ENCODE assay signal across 10 mouse cellular contexts in genomic region chr11:114786326-114786725, GRCm38 (mm10). TPM values are rescaled to one million over a fixed set of nuclear protein-coding genes. Genes with fewer than 3 reads are reported as not detected.
DNase-seq lines count a peak whose midpoint lies in the region; ATAC-seq and TF ChIP-seq lines count a peak whose summit lies in the region.
"Had no signal": no experiment of that assay in that cellular context is flagged by ENCODE, and none has a peak within 500 bp of the region (broad histone marks: within the 10 kb centered on the region; RNA-seq: fewer than 3 reads in every experiment).

No protein-coding gene starts in this region.

- H3K27ac ChIP-seq in heart, postnatal 0 days (ENCODE audit: low read depth) = no peak overlapping the region
- H3K27ac ChIP-seq in forebrain, embryonic 13.5 days = no peak overlapping the region
- no peak overlapping the region for H3K27ac ChIP-seq in limb, embryonic 14.5 days (replicated peaks; ENCODE audit: low read depth, low read length)

- H3K9ac ChIP-seq in heart, postnatal 0 days (replicated peaks; ENCODE audit: low read depth, low read length) = no peak overlapping the region
- H3K9ac ChIP-seq in forebrain, embryonic 13.5 days = peak overlapping the region; percentile 59
- peak overlapping the region; percentile 32; the same call in 1 of the 2 replicates for H3K9ac ChIP-seq in limb, embryonic 14.5 days (ENCODE audit: low read depth, low read length, severe bottlenecking)

- no peak for ATAC-seq in heart, postnatal 0 days (ENCODE audit: insufficient read depth, low read depth)
- peak; percentile 70 for ATAC-seq in forebrain, embryonic 13.5 days
- peak; percentile 20; the same call in 1 of the 2 replicates for ATAC-seq in limb, embryonic 14.5 days (ENCODE audit: low FRiP score, low read depth)
- ATAC-seq in inflammation-experienced regulatory T-cells, adult 6 months = no peak

- no peak for TF ChIP-seq POLR2A in limb, embryonic 14.5 days (IDR thresholded peaks at IDR 0.05; ENCODE audit: borderline replicate concordance, extremely low read depth, insufficient read depth, insufficient read length)

- no peak for TF ChIP-seq CTCF in heart, postnatal 0 days (IDR thresholded peaks at IDR 0.05; ENCODE audit: low read depth)

- no peak for DNase-seq in heart, postnatal 0 days (ENCODE audit: low spot score)
- DNase-seq in heart, adult 18-20 months = no peak
- peak; percentile 73 for DNase-seq in ZHBTc4 (ENCODE audit: low read depth, low spot score)
- DNase-seq in limb, embryonic 14.5 days (ENCODE audit: low spot score) = no peak
- DNase-seq in right cerebral cortex, postnatal 4 days = peak; percentile 49
- no peak for DNase-seq in ovary, adult 18-20 months (ENCODE audit: low spot score)

- no peak for TF ChIP-seq EP300 in heart, postnatal 0 days (IDR thresholded peaks at IDR 0.05; ENCODE audit: low read depth)

- H3K9me3 ChIP-seq in heart, postnatal 0 days (replicated peaks; ENCODE audit: control insufficient read depth, low read length) = no peaks in the 10 kb centered on the region
- H3K9me3 ChIP-seq in forebrain, embryonic 13.5 days (replicated peaks) = no peaks in the 10 kb centered on the region
- H3K9me3 ChIP-seq in limb, embryonic 14.5 days (ENCODE audit: control insufficient read depth, low read length) = no peaks in the 10 kb centered on the region

- peaks cover 88% of the 10 kb centered on the region for H3K27me3 ChIP-seq in heart, postnatal 0 days (ENCODE audit: control insufficient read depth, insufficient read depth, low read length)
- H3K27me3 ChIP-seq in forebrain, embryonic 13.5 days = peaks cover 58% of the 10 kb centered on the region
- peaks cover 66% of the 10 kb centered on the region for H3K27me3 ChIP-seq in limb, embryonic 14.5 days (ENCODE audit: control insufficient read depth, insufficient read depth, low read length)

- H3K4me3 ChIP-seq in heart, postnatal 0 days (ENCODE audit: low read depth, low read length) = peak overlapping the region; percentile 12
- H3K4me3 ChIP-seq in forebrain, embryonic 13.5 days = peak overlapping the region; percentile 33
- H3K4me3 ChIP-seq in limb, embryonic 14.5 days (replicated peaks; ENCODE audit: low read length) = peak overlapping the region; percentile 25

- WGBS in heart, postnatal 0 days = 2% methylated on average over 43 of the region's 43 CpGs
- WGBS in forebrain, embryonic 13.5 days = under 1% methylated on average over 43 of the region's 43 CpGs
- WGBS in limb, embryonic 14.5 days = 3% methylated on average over 31 of the region's 43 CpGs

- 0 out of 2 replicates have a peak, but pooled peaks cover 3% of the 10 kb centered on the region for H3K4me1 ChIP-seq in heart, postnatal 0 days (ENCODE audit: control insufficient read depth, insufficient read depth)
- peaks cover 22% of the 10 kb centered on the region for H3K4me1 ChIP-seq in forebrain, embryonic 13.5 days
- peaks cover 1% of the 10 kb centered on the region; the same call in 1 of the 2 replicates for H3K4me1 ChIP-seq in limb, embryonic 14.5 days (ENCODE audit: control insufficient read depth, insufficient read depth, low read length)

- H3K4me2 ChIP-seq in heart, postnatal 0 days (ENCODE audit: low read depth, low read length) = peak overlapping the region; percentile 48
- peak overlapping the region; percentile 66 for H3K4me2 ChIP-seq in forebrain, embryonic 13.5 days
- H3K4me2 ChIP-seq in limb, embryonic 14.5 days (replicated peaks; ENCODE audit: low read depth, low read length, severe bottlenecking) = peak overlapping the region; percentile 46

- H3K36me3 ChIP-seq in heart, postnatal 0 days (replicated peaks; ENCODE audit: control insufficient read depth, insufficient read depth, low read length) = no peaks in the 10 kb centered on the region
- no peaks in the 10 kb centered on the region for H3K36me3 ChIP-seq in forebrain, embryonic 13.5 days (ENCODE audit: poor library complexity, severe bottlenecking)
- H3K36me3 ChIP-seq in limb, embryonic 14.5 days (ENCODE audit: control insufficient read depth, insufficient read depth, low read length) = no peaks in the 10 kb centered on the region

RNA-seq across cellular contexts. Expression of gene Btbd17, which starts 9.4 kb away (rescaled TPM):
- not detected in 2 replicates for total RNA-seq in heart, postnatal 0 days (2014; rRNA removed; ENCODE audit: low replicate concordance)
- 0.12 and 0.18 TPM in 2 replicates for polyA plus RNA-seq in heart, postnatal 0 days (2015; fragmentation: Nextera tagmentation; extraction: Ambion mirVana)
- total RNA-seq in heart, adult 18-20 months (2021) = not detected
- polyA plus RNA-seq in forebrain, embryonic 13.5 days (2015; fragmentation: Nextera tagmentation; extraction: Ambion mirVana) = 25.8 and 27.1 TPM in 2 replicates
- 2.7 and 3.2 TPM in 2 replicates for polyA plus RNA-seq in limb, embryonic 14.5 days (2012; rRNA removed)
- 1.00 and 1.4 TPM in 2 replicates for polyA plus RNA-seq in limb, embryonic 14.5 days (2014; fragmentation: Nextera tagmentation; extraction: Ambion mirVana)
- not detected for polyA plus RNA-seq in inflammation-experienced regulatory T-cells, adult 6 months (2017; shearing (Covaris generic))
- total RNA-seq: adrenal gland, adult 18-20 months; liver, adult 2 months had no signal
- polyA plus RNA-seq: liver, adult 2 months had no signal

RNA-seq across cellular contexts. Expression of gene Gpr142, which starts 12.4 kb away (rescaled TPM):
- total RNA-seq in heart, postnatal 0 days (2014; rRNA removed; ENCODE audit: low replicate concordance) = not detected in 2 replicates
- not detected in 2 replicates for polyA plus RNA-seq in heart, postnatal 0 days (2015; fragmentation: Nextera tagmentation; extraction: Ambion mirVana)
- not detected for total RNA-seq in heart, adult 18-20 months (2021)
- not detected in 2 replicates for polyA plus RNA-seq in forebrain, embryonic 13.5 days (2015; fragmentation: Nextera tagmentation; extraction: Ambion mirVana)
- polyA plus RNA-seq in limb, embryonic 14.5 days (2012; rRNA removed) = 0.19 TPM in 1 of 2 replicates, not detected in the other
- polyA plus RNA-seq in limb, embryonic 14.5 days (2014; fragmentation: Nextera tagmentation; extraction: Ambion mirVana) = not detected in 2 replicates
- polyA plus RNA-seq in inflammation-experienced regulatory T-cells, adult 6 months (2017; shearing (Covaris generic)) = not detected
- total RNA-seq: adrenal gland, adult 18-20 months; liver, adult 2 months had no signal
- polyA plus RNA-seq: liver, adult 2 months had no signal

RNA-seq across cellular contexts. Expression of gene Kif19a, which starts 21.1 kb away (rescaled TPM):
- total RNA-seq in heart, postnatal 0 days (2014; rRNA removed; ENCODE audit: low replicate concordance) = 2.7 TPM in 1 of 2 replicates, not detected in the other
- polyA plus RNA-seq in heart, postnatal 0 days (2015; fragmentation: Nextera tagmentation; extraction: Ambion mirVana) = 0.08 and 0.14 TPM in 2 replicates
- 1 to 10 TPM in 1 of 2 experiments, under 1 TPM in 1; 0.42 to 1.3 TPM for total RNA-seq in heart, adult 18-20 months (2021)
- polyA plus RNA-seq in forebrain, embryonic 13.5 days (2015; fragmentation: Nextera tagmentation; extraction: Ambion mirVana) = 0.36 and 1.3 TPM in 2 replicates
- 0.93 and 1.1 TPM in 2 replicates for polyA plus RNA-seq in limb, embryonic 14.5 days (2012; rRNA removed)
- polyA plus RNA-seq in limb, embryonic 14.5 days (2014; fragmentation: Nextera tagmentation; extraction: Ambion mirVana) = 0.17 and 0.39 TPM in 2 replicates
- under 1 TPM in 1 of 3 experiments, not detected in 2; 0.33 TPM for polyA plus RNA-seq in inflammation-experienced regulatory T-cells, adult 6 months (2017; shearing (Covaris generic))

RNA-seq across cellular contexts. Expression of gene Dnaic2, which starts 59.1 kb away (rescaled TPM):
- not detected in 2 replicates for total RNA-seq in heart, postnatal 0 days (2014; rRNA removed; ENCODE audit: low replicate concordance)
- 0.33 and 0.75 TPM in 2 replicates for polyA plus RNA-seq in heart, postnatal 0 days (2015; fragmentation: Nextera tagmentation; extraction: Ambion mirVana)
- under 1 TPM in 1 of 2 experiments, not detected in 1; 0.46 TPM for total RNA-seq in heart, adult 18-20 months (2021)
- 1.8 and 3.7 TPM in 2 replicates for polyA plus RNA-seq in forebrain, embryonic 13.5 days (2015; fragmentation: Nextera tagmentation; extraction: Ambion mirVana)
- polyA plus RNA-seq in limb, embryonic 14.5 days (2012; rRNA removed) = 1.6 and 1.7 TPM in 2 replicates
- 0.55 and 0.86 TPM in 2 replicates for polyA plus RNA-seq in limb, embryonic 14.5 days (2014; fragmentation: Nextera tagmentation; extraction: Ambion mirVana)
- polyA plus RNA-seq in inflammation-experienced regulatory T-cells, adult 6 months (2017; shearing (Covaris generic)) = not detected
- total RNA-seq: liver, adult 2 months had no signal

Comparison
In these comparisons a context has a peak if more than half of its experiments do, and no peak if none do; other contexts are left out.
1. ATAC-seq: peak in forebrain, embryonic 13.5 days (single experiment) and limb, embryonic 14.5 days (single experiment); none in heart, postnatal 0 days (single experiment) and inflammation-experienced regulatory T-cells, adult 6 months (single experiment).
2. DNase-seq: peak in ZHBTc4 (single experiment) and right cerebral cortex, postnatal 4 days (single experiment); none in heart, postnatal 0 days (single experiment), heart, adult 18-20 months (0 of 2), limb, embryonic 14.5 days (single experiment) and ovary, adult 18-20 months (single experiment).
3. Peak in every context shown above with its lines, with median percentiles within 50 percentile points of each other: H3K4me2 ChIP-seq and H3K4me3 ChIP-seq.